8 mouse cellular contexts compared by ENCODE assay signal in the genomic region with DNA sequence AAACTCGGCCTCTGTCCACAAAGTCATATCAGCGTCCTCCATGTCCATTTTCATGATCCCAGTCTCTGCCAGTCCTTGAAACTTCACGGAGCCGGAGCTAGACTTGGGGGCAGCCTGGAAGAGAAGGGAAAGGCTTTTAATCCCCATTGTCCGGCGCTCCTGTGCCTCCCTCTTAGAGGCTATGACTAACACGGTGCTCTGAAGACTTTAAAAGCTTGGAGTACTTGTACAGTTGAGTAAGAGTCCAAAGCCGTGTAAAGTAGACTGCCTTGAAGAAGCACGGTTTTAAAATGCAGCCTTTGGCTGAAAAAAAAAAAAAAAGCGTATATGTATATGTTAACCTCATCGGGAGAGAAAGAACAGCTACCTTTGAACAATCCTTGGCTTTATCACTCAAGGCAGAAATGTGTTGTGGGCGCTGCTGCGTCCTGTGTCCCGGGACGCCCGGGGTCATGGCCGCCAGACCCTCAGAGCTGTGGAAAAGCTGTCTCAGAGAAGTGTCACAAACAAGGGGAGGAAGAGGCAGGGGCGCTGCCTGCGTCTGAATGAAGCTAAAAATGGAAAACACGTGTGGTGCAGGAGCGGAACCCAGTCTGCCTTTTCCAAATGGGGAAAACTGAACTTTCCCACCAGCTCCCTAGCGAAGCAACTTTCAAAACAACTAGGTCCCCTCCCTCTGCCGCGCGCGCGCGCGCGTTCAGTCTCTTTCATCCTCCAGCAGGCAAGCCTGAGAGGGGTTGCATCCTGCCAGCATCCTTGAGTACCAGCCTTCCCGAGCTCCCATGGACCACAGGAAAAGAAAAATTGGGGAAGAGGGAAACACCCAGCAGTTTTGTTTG.
A peak's percentile ranks its signal among the peaks of the same experiment; 100 is the strongest.
DNase-seq lines count a peak whose midpoint lies in the region; ATAC-seq and TF ChIP-seq lines count a peak whose summit lies in the region.

No protein-coding gene starts in this region.

- H3K4me1 ChIP-seq in spleen, adult 2 months (ENCODE audit: control insufficient read depth, insufficient read depth, insufficient read length): peaks cover 2% of the 10 kb centered on the region; the same call in 1 of the 2 replicates
- H3K4me1 ChIP-seq in forebrain, embryonic 10.5 days: peaks cover 36% of the 10 kb centered on the region
- H3K4me1 ChIP-seq in hindbrain, embryonic 12.5 days: peaks cover 15% of the 10 kb centered on the region
- H3K4me1 ChIP-seq in liver, embryonic 11.5 days (replicated peaks; ENCODE audit: control insufficient read depth, insufficient read depth, low read length): peaks cover 10% of the 10 kb centered on the region
- peaks cover 32% of the 10 kb centered on the region for H3K4me1 ChIP-seq in neural tube, embryonic 13.5 days (replicated peaks)

- TF ChIP-seq CTCF in spleen, adult 2 months (IDR thresholded peaks at IDR 0.05; ENCODE audit: extremely low read depth, insufficient read depth, insufficient read length, insufficient replicate concordance): no peak

- peak overlapping the region; percentile 16 for H3K4me3 ChIP-seq in spleen, adult 2 months (ENCODE audit: extremely low read depth, insufficient read depth, insufficient read length)
- peak overlapping the region; percentile 67 for H3K4me3 ChIP-seq in forebrain, embryonic 10.5 days
- peak overlapping the region; percentile 63 for H3K4me3 ChIP-seq in hindbrain, embryonic 12.5 days
- peak overlapping the region; percentile 66 for H3K4me3 ChIP-seq in liver, embryonic 11.5 days (ENCODE audit: low read depth, low read length)
- peak overlapping the region; percentile 70 for H3K4me3 ChIP-seq in neural tube, embryonic 13.5 days

- H3K4me2 ChIP-seq in hindbrain, embryonic 12.5 days (replicated peaks): peak overlapping the region; percentile 95
- peak overlapping the region; percentile 88 for H3K4me2 ChIP-seq in liver, embryonic 11.5 days
- peak overlapping the region; percentile 95 for H3K4me2 ChIP-seq in neural tube, embryonic 13.5 days

- H3K9me3 ChIP-seq in forebrain, embryonic 10.5 days: no peaks in the 10 kb centered on the region
- no peaks in the 10 kb centered on the region for H3K9me3 ChIP-seq in hindbrain, embryonic 12.5 days (replicated peaks)
- no peaks in the 10 kb centered on the region for H3K9me3 ChIP-seq in liver, embryonic 11.5 days (ENCODE audit: control insufficient read depth, low read length)
- H3K9me3 ChIP-seq in neural tube, embryonic 13.5 days: no peaks in the 10 kb centered on the region

- DNase-seq in spleen, adult 2 months (ENCODE audit: low read depth in 1 of 2, low spot score in 2 of 2): no peak
- DNase-seq in spleen, postnatal 4 days (ENCODE audit: low spot score in 2 of 2): no peak
- DNase-seq in forebrain, embryonic 10.5 days (ENCODE audit: extremely low spot score, low spot score): peak; percentile 56
- DNase-seq in liver, embryonic 11.5 days (ENCODE audit: low spot score): peak; percentile 51
- DNase-seq in frontal cortex, postnatal 14 days (ENCODE audit: low spot score in 2 of 2): no peak

- ATAC-seq in hindbrain, embryonic 12.5 days (ENCODE audit: low FRiP score): no peak
- ATAC-seq in liver, embryonic 11.5 days (replicated peaks; ENCODE audit: low FRiP score): no peak
- ATAC-seq in neural tube, embryonic 13.5 days (ENCODE audit: low read depth): no peak
- no peak for ATAC-seq in megakaryocyte-erythroid progenitor cell, adult 5-6 weeks (replicated peaks; ENCODE audit: low FRiP score, low TSS enrichment, poor library complexity, severe bottlenecking)

- 16% methylated on average over 31 of the region's 31 CpGs for WGBS in spleen, adult 2 months
- WGBS in forebrain, embryonic 10.5 days: under 1% methylated on average over 31 of the region's 31 CpGs
- 2% methylated on average over 31 of the region's 31 CpGs for WGBS in hindbrain, embryonic 12.5 days
- 4% methylated on average over 31 of the region's 31 CpGs for WGBS in liver, embryonic 11.5 days
- whole genome bisulfite sequencing in neural tube, embryonic 13.5 days: 2% methylated on average over 31 of the region's 31 CpGs

- TF ChIP-seq POLR2A in spleen, adult 2 months (IDR thresholded peaks at IDR 0.05; ENCODE audit: low read depth, low read length): no peak

- H3K27me3 ChIP-seq in spleen, adult 2 months (ENCODE audit: control insufficient read depth, insufficient read depth, low read length): peaks cover 1% of the 10 kb centered on the region
- peaks cover 67% of the 10 kb centered on the region for H3K27me3 ChIP-seq in forebrain, embryonic 10.5 days (ENCODE audit: poor library complexity, severe bottlenecking)
- peaks cover 32% of the 10 kb centered on the region for H3K27me3 ChIP-seq in hindbrain, embryonic 12.5 days
- H3K27me3 ChIP-seq in liver, embryonic 11.5 days (replicated peaks; ENCODE audit: control insufficient read depth, insufficient read depth, low read length): peaks cover 17% of the 10 kb centered on the region
- peaks cover 44% of the 10 kb centered on the region for H3K27me3 ChIP-seq in neural tube, embryonic 13.5 days

- H3K36me3 ChIP-seq in spleen, adult 2 months (ENCODE audit: control insufficient read depth, insufficient read depth, low read length): no peaks in the 10 kb centered on the region
- H3K36me3 ChIP-seq in forebrain, embryonic 10.5 days (replicated peaks): no peaks in the 10 kb centered on the region
- no peaks in the 10 kb centered on the region for H3K36me3 ChIP-seq in hindbrain, embryonic 12.5 days
- H3K36me3 ChIP-seq in liver, embryonic 11.5 days (ENCODE audit: control insufficient read depth, insufficient read depth, low read length): no peaks in the 10 kb centered on the region
- no peaks in the 10 kb centered on the region for H3K36me3 ChIP-seq in neural tube, embryonic 13.5 days

- no peak overlapping the region for H3K9ac ChIP-seq in hindbrain, embryonic 12.5 days
- H3K9ac ChIP-seq in liver, embryonic 11.5 days (ENCODE audit: low read depth, low read length): no peak overlapping the region
- H3K9ac ChIP-seq in neural tube, embryonic 13.5 days: no peak overlapping the region

- H3K27ac ChIP-seq in spleen, adult 2 months (ENCODE audit: insufficient read depth, low read length): no peak overlapping the region
- H3K27ac ChIP-seq in forebrain, embryonic 10.5 days: no peak overlapping the region
- no peak overlapping the region for H3K27ac ChIP-seq in hindbrain, embryonic 12.5 days
- H3K27ac ChIP-seq in liver, embryonic 11.5 days (ENCODE audit: low read depth, low read length): no peak overlapping the region
- H3K27ac ChIP-seq in neural tube, embryonic 13.5 days (replicated peaks): no peak overlapping the region

Comparison
In these comparisons a context has a peak if more than half of its experiments do, and no peak if none do; other contexts are left out.
1. DNase-seq: peak in forebrain, embryonic 10.5 days (single experiment) and liver, embryonic 11.5 days (single experiment); none in spleen, adult 2 months (0 of 2), spleen, postnatal 4 days (0 of 2) and frontal cortex, postnatal 14 days (0 of 2).
2. H3K4me3 ChIP-seq: peak in every context shown above with its lines; median percentile 70 in neural tube, embryonic 13.5 days; 67 in forebrain, embryonic 10.5 days; 66 in liver, embryonic 11.5 days; 63 in hindbrain, embryonic 12.5 days; 16 in spleen, adult 2 months.
3. Peak in every context shown above with its lines, with median percentiles within 50 percentile points of each other: H3K4me2 ChIP-seq.